Mouse (Mus musculus) bone marrow, adult 2 months (tissue): ENCODE results near the gene Gzmg.

Experiments
- CTCF ChIP-seq: fragments of 200-500 bp; IDR thresholded peaks from 2 replicates; pipeline ENCODE4 v1.5.1; 2011; ENCODE audit warnings: low read length, control low read depth; ENCODE audit not compliant: control insufficient read depth, insufficient read depth
- POLR2A ChIP-seq: fragments of 200-500 bp; IDR thresholded peaks from 2 replicates; pipeline ENCODE4 v1.6.1; 2011; ENCODE audit warnings: low read depth, mild to moderate bottlenecking, control low read depth, low read length, borderline replicate concordance; ENCODE audit not compliant: control insufficient read depth

- no peak for TF ChIP-seq POLR2A
- no peak for TF ChIP-seq CTCF
Measured at GRCm38 (mm10) chr14:56173396-56173795, 14.0 kb upstream of the Gzmg start.
